Mouse (Mus musculus): ENCODE data around the gene Gnptab. TPM values are rescaled to one million over a fixed set of nuclear protein-coding genes. Genes with fewer than 3 reads are reported as not detected.

Gnptab gene
- polyA plus RNA-seq, 1 experiment from 2014 or later = 26.7 TPM

GRCm38 (mm10) chr10:88420141-88420541 is 41.2 kb downstream of the Gnptab start:
- Histone ChIP-seq H3K9ac (replicated peaks; ENCODE audit: low read depth, low read length) (no peak overlapping the region), H3K27me3 (ENCODE audit: control insufficient read depth, insufficient read depth, low read length) (no peaks in the 10 kb centered on the region), H3K9me3 (ENCODE audit: control insufficient read depth, low read length) (no peaks in the 10 kb centered on the region), H3K4me3 (ENCODE audit: low read depth, low read length) (no peak overlapping the region), H3K4me2 (ENCODE audit: low read depth, low read length) (no peak overlapping the region), H3K36me3 (ENCODE audit: control insufficient read depth, insufficient read depth, low read length) (0 out of 2 replicates have a peak, but pooled peaks cover 8% of the 10 kb centered on the region), H3K27ac (ENCODE audit: low read depth, low read length) (no peak overlapping the region), H3K4me1 (ENCODE audit: control insufficient read depth, insufficient read depth, low read length) (no peaks in the 10 kb centered on the region)
- WGBS = 64% methylated on average over 11 of the region's 11 CpGs
- ATAC-seq (ENCODE audit: low read depth) = no peak

GRCm38 (mm10) chr10:88420655-88421435 is 41.9 kb downstream of the Gnptab start:
- H3K9me3 ChIP-seq (ENCODE audit: control insufficient read depth, low read length) = no peaks in the 10 kb centered on the region
- H3K36me3 ChIP-seq (ENCODE audit: control insufficient read depth, insufficient read depth, low read length) = 0 out of 2 replicates have a peak, but pooled peaks cover 6% of the 10 kb centered on the region
- H3K9ac ChIP-seq (replicated peaks; ENCODE audit: low read depth, low read length) = no peak overlapping the region
- WGBS = 94% methylated on average over 19 of the region's 19 CpGs
- ATAC-seq (ENCODE audit: low read depth) = no peak
- no peak overlapping the region for H3K27ac ChIP-seq (ENCODE audit: low read depth, low read length)
- no peaks in the 10 kb centered on the region for H3K27me3 ChIP-seq (ENCODE audit: control insufficient read depth, insufficient read depth, low read length)
- no peak overlapping the region for H3K4me2 ChIP-seq (ENCODE audit: low read depth, low read length)
- H3K4me1 ChIP-seq (ENCODE audit: control insufficient read depth, insufficient read depth, low read length) = no peaks in the 10 kb centered on the region
- H3K4me3 ChIP-seq (ENCODE audit: low read depth, low read length) = no peak overlapping the region

- Histone ChIP-seq H3K27me3 (ENCODE audit: control insufficient read depth, insufficient read depth, low read length) (no peaks in the 10 kb centered on the region), H3K4me2 (ENCODE audit: low read depth, low read length) (no peak overlapping the region), H3K9ac (replicated peaks; ENCODE audit: low read depth, low read length) (no peak overlapping the region), H3K9me3 (ENCODE audit: control insufficient read depth, low read length) (no peaks in the 10 kb centered on the region), H3K27ac (ENCODE audit: low read depth, low read length) (no peak overlapping the region), H3K4me3 (ENCODE audit: low read depth, low read length) (no peak overlapping the region), H3K4me1 (ENCODE audit: control insufficient read depth, insufficient read depth, low read length) (no peaks in the 10 kb centered on the region), H3K36me3 (ENCODE audit: control insufficient read depth, insufficient read depth, low read length) (peaks cover 8% of the 10 kb centered on the region)
- 96% methylated on average over 2 of the region's 2 CpGs for WGBS
- peak; percentile 91; the same call in 1 of the 2 replicates for ATAC-seq (ENCODE audit: low read depth)
Measured at GRCm38 (mm10) chr10:88426158-88426816, 47.4 kb downstream of the Gnptab start.

GRCm38 (mm10) chr10:88426896-88427295 is 48.0 kb downstream of the Gnptab start:
- H3K4me3 ChIP-seq (ENCODE audit: low read depth, low read length) = no peak overlapping the region
- peaks cover 8% of the 10 kb centered on the region for H3K36me3 ChIP-seq (ENCODE audit: control insufficient read depth, insufficient read depth, low read length)
- no peaks in the 10 kb centered on the region for H3K27me3 ChIP-seq (ENCODE audit: control insufficient read depth, insufficient read depth, low read length)
- WGBS = 56% methylated on average over 5 of the region's 5 CpGs
- no peaks in the 10 kb centered on the region for H3K4me1 ChIP-seq (ENCODE audit: control insufficient read depth, insufficient read depth, low read length)
- ATAC-seq (ENCODE audit: low read depth) = peak; percentile 42; the same call in 1 of the 2 replicates
- H3K4me2 ChIP-seq (ENCODE audit: low read depth, low read length) = no peak overlapping the region
- no peak overlapping the region for H3K27ac ChIP-seq (ENCODE audit: low read depth, low read length)
- H3K9ac ChIP-seq (replicated peaks; ENCODE audit: low read depth, low read length) = no peak overlapping the region
- no peaks in the 10 kb centered on the region for H3K9me3 ChIP-seq (ENCODE audit: control insufficient read depth, low read length)

GRCm38 (mm10) chr10:88427998-88428397 is 49.1 kb downstream of the Gnptab start:
- Histone ChIP-seq H3K27me3 (ENCODE audit: control insufficient read depth, insufficient read depth, low read length) (no peaks in the 10 kb centered on the region), H3K9ac (replicated peaks; ENCODE audit: low read depth, low read length) (no peak overlapping the region), H3K27ac (ENCODE audit: low read depth, low read length) (no peak overlapping the region), H3K4me1 (ENCODE audit: control insufficient read depth, insufficient read depth, low read length) (no peaks in the 10 kb centered on the region), H3K4me2 (ENCODE audit: low read depth, low read length) (no peak overlapping the region), H3K36me3 (ENCODE audit: control insufficient read depth, insufficient read depth, low read length) (peaks cover 14% of the 10 kb centered on the region), H3K9me3 (ENCODE audit: control insufficient read depth, low read length) (no peaks in the 10 kb centered on the region), H3K4me3 (ENCODE audit: low read depth, low read length) (no peak overlapping the region)
- WGBS = 96% methylated on average over 6 of the region's 6 CpGs
- no peak for ATAC-seq (ENCODE audit: low read depth)

- no peaks in the 10 kb centered on the region for H3K4me1 ChIP-seq (ENCODE audit: control insufficient read depth, insufficient read depth, low read length)
- ATAC-seq (ENCODE audit: low read depth) = no peak
- H3K27ac ChIP-seq (ENCODE audit: low read depth, low read length) = no peak overlapping the region
- no peaks in the 10 kb centered on the region for H3K9me3 ChIP-seq (ENCODE audit: control insufficient read depth, low read length)
- WGBS = 87% methylated on average over 6 of the region's 6 CpGs
- H3K36me3 ChIP-seq (ENCODE audit: control insufficient read depth, insufficient read depth, low read length) = peaks cover 22% of the 10 kb centered on the region; the same call in 1 of the 2 replicates
- no peaks in the 10 kb centered on the region for H3K27me3 ChIP-seq (ENCODE audit: control insufficient read depth, insufficient read depth, low read length)
- H3K9ac ChIP-seq (replicated peaks; ENCODE audit: low read depth, low read length) = no peak overlapping the region
- no peak overlapping the region for H3K4me3 ChIP-seq (ENCODE audit: low read depth, low read length)
- H3K4me2 ChIP-seq (ENCODE audit: low read depth, low read length) = no peak overlapping the region
Measured at GRCm38 (mm10) chr10:88441224-88441623, 62.3 kb downstream of the Gnptab start.

GRCm38 (mm10) chr10:88451221-88451620 is 72.3 kb downstream of the Gnptab start:
- H3K36me3 ChIP-seq (ENCODE audit: control insufficient read depth, insufficient read depth, low read length) = no peaks in the 10 kb centered on the region
- no peak overlapping the region for H3K4me2 ChIP-seq (ENCODE audit: low read depth, low read length)
- 73% methylated on average over 2 of the region's 2 CpGs for WGBS
- peak; percentile 66; the same call in 1 of the 2 replicates for ATAC-seq (ENCODE audit: low read depth)
- H3K4me3 ChIP-seq (ENCODE audit: low read depth, low read length) = no peak overlapping the region
- no peak overlapping the region for H3K27ac ChIP-seq (ENCODE audit: low read depth, low read length)
- no peaks in the 10 kb centered on the region for H3K4me1 ChIP-seq (ENCODE audit: control insufficient read depth, insufficient read depth, low read length)
- H3K27me3 ChIP-seq (ENCODE audit: control insufficient read depth, insufficient read depth, low read length) = no peaks in the 10 kb centered on the region
- no peak overlapping the region for H3K9ac ChIP-seq (replicated peaks; ENCODE audit: low read depth, low read length)
- no peaks in the 10 kb centered on the region for H3K9me3 ChIP-seq (ENCODE audit: control insufficient read depth, low read length)

- ATAC-seq (ENCODE audit: low read depth) = no peak
- no peak overlapping the region for H3K4me3 ChIP-seq (ENCODE audit: low read depth, low read length)
- no peaks in the 10 kb centered on the region for H3K27me3 ChIP-seq (ENCODE audit: control insufficient read depth, insufficient read depth, low read length)
- H3K4me2 ChIP-seq (ENCODE audit: low read depth, low read length) = no peak overlapping the region
- H3K4me1 ChIP-seq (ENCODE audit: control insufficient read depth, insufficient read depth, low read length) = no peaks in the 10 kb centered on the region
- no peaks in the 10 kb centered on the region for H3K9me3 ChIP-seq (ENCODE audit: control insufficient read depth, low read length)
- 83% methylated on average over 6 of the region's 6 CpGs for WGBS
- H3K9ac ChIP-seq (replicated peaks; ENCODE audit: low read depth, low read length) = no peak overlapping the region
- no peaks in the 10 kb centered on the region for H3K36me3 ChIP-seq (ENCODE audit: control insufficient read depth, insufficient read depth, low read length)
- H3K27ac ChIP-seq (ENCODE audit: low read depth, low read length) = no peak overlapping the region
Measured at GRCm38 (mm10) chr10:88451990-88452389, 73.1 kb downstream of the Gnptab start.

- ATAC-seq (ENCODE audit: low read depth) = no peak
- Histone ChIP-seq H3K27ac (ENCODE audit: low read depth, low read length) (no peak overlapping the region), H3K4me1 (ENCODE audit: control insufficient read depth, insufficient read depth, low read length) (no peaks in the 10 kb centered on the region), H3K4me2 (ENCODE audit: low read depth, low read length) (no peak overlapping the region), H3K9ac (replicated peaks; ENCODE audit: low read depth, low read length) (no peak overlapping the region), H3K27me3 (ENCODE audit: control insufficient read depth, insufficient read depth, low read length) (no peaks in the 10 kb centered on the region), H3K9me3 (ENCODE audit: control insufficient read depth, low read length) (no peaks in the 10 kb centered on the region), H3K4me3 (ENCODE audit: low read depth, low read length) (no peak overlapping the region), H3K36me3 (ENCODE audit: control insufficient read depth, insufficient read depth, low read length) (no peaks in the 10 kb centered on the region)
- 53% methylated on average over 6 of the region's 6 CpGs for WGBS
Measured at GRCm38 (mm10) chr10:88457816-88458215, 78.9 kb downstream of the Gnptab start.

Data from neural tube, embryonic 14.5 days (tissue).